Mouse (Mus musculus): Measurements from ENCODE around the gene Gm5129.

GRCm38 (mm10) chr5:29759318-29759717, 23.6 kb upstream of the Gm5129 start:
- TF ChIP-seq CTCF (IDR thresholded peaks at IDR 0.05; ENCODE audit: control insufficient read depth, insufficient read depth, insufficient read length), result no peak
- TF ChIP-seq USF1 (IDR thresholded peaks at IDR 0.05; ENCODE audit: low read depth), result no peak
- no peak for TF ChIP-seq CEBPB (IDR thresholded peaks at IDR 0.05; ENCODE audit: low read depth)
- no peak for TF ChIP-seq FOSL1 (IDR thresholded peaks at IDR 0.05; ENCODE audit: insufficient read depth, low read length, poor library complexity, severe bottlenecking)

Data from C2C12 (cell line).